Mouse (Mus musculus) kidney, postnatal 10 days (tissue): Measurements from ENCODE around the gene Tex21.
"Not testable (repeated sequence)": the region's sequence is repeated elsewhere in the genome, so short reads cannot be mapped to it uniquely, and the experiment has no call there.

ENCODE experiments used
- DNase-seq: peaks from one replicate; pipeline ENCODE4 v3.0.0; 2021; ENCODE audit warnings: mixed read lengths

Gene Tex21

GRCm38 (mm10) chr12:76256114-76256843 lies 9.7 kb upstream of the Tex21 start:
- peak; percentile 36 for DNase-seq

GRCm38 (mm10) chr12:76255499-76255875 lies 8.9 kb upstream of the Tex21 start:
- DNase-seq, result peak; percentile 42

GRCm38 (mm10) chr12:76254725-76255498 lies 8.4 kb upstream of the Tex21 start, which contains the start of gene Mthfd1:
Mthfd1 (plus strand) TSS chr12:76255298.
- DNase-seq, result peak; percentile 95

- DNase-seq, result no peak
Measured at GRCm38 (mm10) chr12:76253991-76254390, 7.4 kb upstream of the Tex21 start.

GRCm38 (mm10) chr12:76253591-76253990 lies 7.0 kb upstream of the Tex21 start:
- DNase-seq, result no peak

GRCm38 (mm10) chr12:76253090-76253489 lies 6.5 kb upstream of the Tex21 start:
- no peak for DNase-seq

GRCm38 (mm10) chr12:76244981-76245380 lies 1.6 kb downstream of the Tex21 start:
- no peak for DNase-seq

GRCm38 (mm10) chr12:76241833-76242232 lies 4.7 kb downstream of the Tex21 start:
- DNase-seq, result no peak

GRCm38 (mm10) chr12:76241084-76241483 lies 5.5 kb downstream of the Tex21 start:
- DNase-seq, result no peak

- no peak for DNase-seq
Measured at GRCm38 (mm10) chr12:76240670-76241069, 5.9 kb downstream of the Tex21 start.

GRCm38 (mm10) chr12:76239839-76240571 lies 6.5 kb downstream of the Tex21 start:
- DNase-seq, result no peak

- DNase-seq, result no peak
Measured at GRCm38 (mm10) chr12:76239145-76239838, 7.3 kb downstream of the Tex21 start.

- no peak for DNase-seq
Measured at GRCm38 (mm10) chr12:76235253-76235652, 11.3 kb downstream of the Tex21 start.

GRCm38 (mm10) chr12:76230644-76231043 lies 15.9 kb downstream of the Tex21 start:
- no peak for DNase-seq

- not testable (repeated sequence) for DNase-seq
Measured at GRCm38 (mm10) chr12:76222104-76222503, 24.4 kb downstream of the Tex21 start.

- DNase-seq, result no peak
Measured at GRCm38 (mm10) chr12:76216716-76217115, 29.8 kb downstream of the Tex21 start.

- no peak for DNase-seq
Measured at GRCm38 (mm10) chr12:76215121-76215520, 31.4 kb downstream of the Tex21 start.

GRCm38 (mm10) chr12:76209429-76209974 lies 37.0 kb downstream of the Tex21 start:
- no peak for DNase-seq

GRCm38 (mm10) chr12:76200326-76200725 lies 46.2 kb downstream of the Tex21 start:
- DNase-seq, result no peak

- DNase-seq, result no peak
Measured at GRCm38 (mm10) chr12:76197071-76197470, 49.5 kb downstream of the Tex21 start.

GRCm38 (mm10) chr12:76196709-76197054 lies 49.9 kb downstream of the Tex21 start:
- DNase-seq, result peak; percentile 79

- DNase-seq, result peak; percentile 92
Measured at GRCm38 (mm10) chr12:76195912-76196708, 50.4 kb downstream of the Tex21 start.
